Mouse (Mus musculus) c-Kit-negative CD71-positive TER-119-positive erythroid progenitor cells, embryonic 14.5 days (primary cell): ENCODE measurements around the gene Crtc2.

Experiments
- DNase-seq: peaks from one replicate; pipeline ENCODE4 v3.0.0-alpha.2; 2013; ENCODE audit warnings: low read depth, low spot score

The Crtc2 gene

GRCm38 (mm10) chr3:90309589-90309988 is 55.6 kb downstream of the Crtc2 start:
- DNase-seq: no peak

- peak; percentile 24 for DNase-seq
Measured at GRCm38 (mm10) chr3:90313367-90313766, 59.4 kb downstream of the Crtc2 start.
